Mouse (Mus musculus) NIH3T3 (cell line): ENCODE results near the gene Celf1.
"Not testable (repeated sequence)": the region's sequence is repeated elsewhere in the genome, so short reads cannot be mapped to it uniquely, and the experiment has no call there.

Source experiments
- DNase-seq: peaks from one replicate; pipeline ENCODE4 v3.0.0-alpha.2; 2012; ENCODE audit warnings: low read depth

Gene Celf1

DNA sequence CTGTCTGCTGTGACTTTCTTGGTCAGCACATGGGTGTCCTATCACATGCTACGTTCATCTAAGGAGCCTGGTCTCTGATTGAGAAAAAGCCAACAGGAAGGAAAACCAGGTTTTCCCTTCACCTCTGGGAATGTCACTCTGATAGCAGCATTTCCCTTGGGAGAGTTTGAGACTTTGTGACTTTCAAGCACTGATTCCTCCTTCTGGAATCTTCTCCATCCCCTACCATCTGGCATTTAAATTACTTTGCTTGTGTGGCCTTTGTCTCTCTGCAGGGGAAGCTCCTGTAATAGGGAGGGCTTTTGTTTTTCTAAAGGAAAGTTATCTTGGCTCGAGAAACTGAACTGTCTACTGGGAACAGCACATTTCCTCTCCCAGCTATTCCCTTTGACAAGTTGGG lies 82.9 kb downstream of the Celf1 start:
- no peak for DNase-seq

DNA sequence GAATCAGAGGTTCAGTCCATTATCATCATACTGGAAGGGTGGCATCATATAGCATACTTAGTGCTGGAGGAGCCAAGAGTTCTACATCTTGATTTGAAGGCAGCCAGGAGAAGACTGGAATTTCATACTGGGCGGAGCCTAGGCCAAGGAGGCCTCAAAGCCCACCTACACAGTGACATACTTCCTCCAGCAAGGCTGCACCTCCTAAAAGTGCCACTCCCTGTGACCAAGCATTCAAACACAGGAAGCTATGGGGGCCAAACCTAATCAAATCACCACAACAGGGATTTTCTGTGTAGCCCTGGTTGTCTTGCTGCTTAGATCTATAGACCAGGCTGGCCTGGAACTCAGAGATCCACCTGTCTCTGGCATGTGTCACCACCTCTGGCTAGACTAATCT lies 83.8 kb downstream of the Celf1 start:
- no peak for DNase-seq

DNA sequence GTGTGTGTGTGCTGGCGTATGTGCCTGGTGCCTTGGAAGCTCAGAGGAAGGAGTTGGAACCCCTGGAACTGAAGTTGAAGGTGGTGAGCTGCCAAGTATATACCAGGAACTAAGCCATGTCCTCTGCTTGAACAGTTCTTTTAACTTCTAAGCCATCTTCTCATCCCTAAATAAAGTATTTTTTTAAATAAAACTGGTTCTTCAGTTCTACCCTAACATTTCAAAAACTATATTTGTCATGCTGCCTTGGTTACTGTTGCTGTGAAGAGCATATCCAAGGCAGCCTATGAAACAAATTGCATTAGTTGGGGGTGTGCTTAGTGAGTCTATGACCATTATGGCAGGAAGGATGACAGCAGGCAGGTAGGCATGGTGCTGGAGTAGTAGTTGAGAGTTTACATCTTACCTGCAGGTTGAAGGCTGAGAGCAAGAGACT lies 84.9 kb downstream of the Celf1 start:
- DNase-seq: no peak

DNA sequence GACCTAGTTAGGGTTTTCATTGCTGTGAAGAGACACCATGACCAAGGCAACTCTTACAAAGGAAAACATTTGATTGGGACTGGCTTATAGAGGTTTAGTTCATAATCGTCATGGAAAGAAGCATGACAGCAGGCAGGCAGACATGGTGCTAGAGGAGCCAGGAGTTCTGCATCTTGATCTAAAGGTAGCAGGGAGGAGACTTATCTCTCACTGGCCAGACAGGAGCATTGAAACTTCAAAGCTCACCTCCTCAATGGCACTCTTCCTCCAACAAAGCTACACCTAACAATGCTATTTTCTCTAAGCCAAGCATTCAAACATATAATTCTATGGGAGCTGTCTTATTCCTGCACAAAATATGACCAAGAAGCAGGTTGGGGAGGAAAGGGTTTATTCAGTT lies 86.3 kb downstream of the Celf1 start:
- DNase-seq: no peak

DNA sequence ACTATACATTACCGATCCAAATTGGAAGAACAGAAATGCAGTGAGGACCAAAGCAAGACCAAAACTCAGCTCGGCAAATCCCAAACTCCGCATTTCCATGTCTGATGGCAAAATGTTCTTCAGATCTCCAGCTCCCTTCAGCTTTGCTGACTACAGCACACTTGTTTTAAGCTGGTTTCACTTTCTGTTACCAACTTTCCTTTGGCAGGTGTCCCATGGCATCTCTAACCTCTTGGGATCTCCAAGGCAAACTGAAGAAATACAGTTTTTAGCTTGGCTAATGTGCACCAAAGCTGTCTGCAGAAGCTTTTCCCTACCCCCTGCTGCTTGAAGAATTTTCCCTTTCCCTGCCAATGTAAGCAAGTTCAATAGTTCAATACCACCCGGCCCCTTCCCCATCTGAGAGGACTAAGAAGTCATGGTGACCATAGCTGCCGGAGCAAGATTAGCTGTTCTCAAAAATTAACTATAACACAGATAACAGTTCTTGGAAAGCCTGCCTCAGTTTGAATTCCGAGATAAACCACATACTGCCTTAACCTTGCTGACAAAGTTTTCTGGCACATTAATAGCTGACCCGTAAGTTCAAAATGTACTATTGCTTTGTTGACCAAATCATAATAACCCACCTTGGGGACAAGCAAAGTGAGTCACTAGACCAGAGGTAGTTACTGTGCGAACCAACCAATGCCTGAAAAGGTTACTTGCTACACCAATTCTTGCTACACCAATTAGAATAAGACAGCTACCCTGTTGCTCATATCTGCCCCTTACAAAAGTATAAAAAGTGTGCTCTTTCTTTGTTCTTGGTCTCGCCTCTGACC lies 87.4 kb downstream of the Celf1 start:
- peak; percentile 90 for DNase-seq

DNA sequence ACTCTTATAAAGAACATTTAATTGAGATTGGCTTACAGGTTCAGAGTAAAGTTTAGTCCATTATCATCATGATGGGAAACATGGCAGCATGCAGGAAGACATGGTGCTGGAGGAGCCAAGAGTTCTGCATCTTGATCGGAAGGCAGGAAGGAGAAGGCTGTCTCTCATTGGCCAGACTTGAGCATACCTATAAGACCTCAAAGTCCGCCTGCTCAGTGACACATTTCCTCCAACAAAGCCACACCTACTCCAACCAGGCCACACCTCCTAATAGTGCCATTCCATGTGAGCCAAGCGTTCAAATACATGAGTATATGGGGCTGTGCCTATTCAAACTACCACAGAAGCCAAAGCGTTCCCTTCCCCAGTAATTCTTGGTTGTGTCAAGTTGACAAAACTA lies 91.0 kb downstream of the Celf1 start:
- no peak for DNase-seq

DNA sequence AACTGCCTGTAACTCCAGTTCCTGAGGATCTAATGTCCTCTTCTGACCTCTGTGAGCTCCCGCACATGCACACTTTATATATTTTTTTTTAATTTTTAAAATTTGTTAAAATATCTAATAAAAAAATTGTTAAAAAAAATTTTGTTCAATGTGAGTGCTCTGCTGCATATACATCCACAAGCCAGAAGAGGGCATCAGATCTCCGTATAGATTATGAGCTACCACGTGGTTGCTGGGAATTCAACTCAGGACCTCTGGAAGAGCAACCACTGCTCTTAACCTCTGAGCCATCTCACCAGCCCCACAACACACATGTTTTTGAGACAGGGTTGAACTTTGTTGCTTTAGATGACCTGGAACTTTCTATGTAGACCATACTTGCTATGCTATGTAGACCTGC lies 92.8 kb downstream of the Celf1 start:
- peak; percentile 37 for DNase-seq

DNA sequence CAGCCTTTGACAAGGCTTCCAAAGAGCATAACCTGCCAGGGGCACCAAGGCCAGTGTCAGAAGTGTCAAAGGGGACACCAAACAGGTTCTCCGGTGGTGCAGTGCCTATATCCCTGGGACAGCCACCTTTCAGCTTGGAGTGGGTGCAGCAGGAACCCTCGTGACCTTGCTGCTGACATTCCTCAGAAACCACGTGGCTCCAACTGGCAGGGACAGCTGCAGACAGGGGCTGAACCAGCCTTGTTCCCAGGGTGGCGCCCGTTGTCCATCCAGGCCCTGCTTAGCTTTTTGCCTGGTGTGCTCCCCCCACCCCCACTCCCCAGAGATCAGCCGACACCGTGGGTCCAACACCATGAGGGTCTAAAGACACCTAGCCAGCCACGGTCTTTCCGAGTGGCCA lies 95.2 kb downstream of the Celf1 start, which contains the start of gene Rapsn:
Gene Rapsn, plus strand, starts transcription at position 236 of the 400 bp plus-strand sequence.
- no peak for DNase-seq

DNA sequence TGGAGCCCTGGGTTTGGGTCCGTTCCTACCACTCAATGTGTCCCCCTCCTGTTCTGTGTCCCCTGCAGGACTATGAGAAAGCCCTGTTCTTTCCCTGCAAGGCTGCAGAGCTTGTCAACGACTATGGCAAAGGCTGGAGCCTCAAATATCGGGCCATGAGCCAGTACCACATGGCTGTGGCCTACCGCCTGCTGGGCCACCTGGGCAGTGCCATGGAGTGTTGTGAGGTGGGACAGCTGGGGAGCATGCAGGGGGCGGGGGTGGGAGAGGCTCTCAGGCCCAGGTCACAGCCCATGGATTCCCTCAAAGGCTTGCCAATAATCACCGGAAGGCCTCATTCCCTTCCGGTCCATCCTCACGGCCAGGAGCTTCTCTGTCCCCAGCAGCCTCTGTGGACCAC lies 101.6 kb downstream of the Celf1 start:
- DNase-seq: no peak

DNA sequence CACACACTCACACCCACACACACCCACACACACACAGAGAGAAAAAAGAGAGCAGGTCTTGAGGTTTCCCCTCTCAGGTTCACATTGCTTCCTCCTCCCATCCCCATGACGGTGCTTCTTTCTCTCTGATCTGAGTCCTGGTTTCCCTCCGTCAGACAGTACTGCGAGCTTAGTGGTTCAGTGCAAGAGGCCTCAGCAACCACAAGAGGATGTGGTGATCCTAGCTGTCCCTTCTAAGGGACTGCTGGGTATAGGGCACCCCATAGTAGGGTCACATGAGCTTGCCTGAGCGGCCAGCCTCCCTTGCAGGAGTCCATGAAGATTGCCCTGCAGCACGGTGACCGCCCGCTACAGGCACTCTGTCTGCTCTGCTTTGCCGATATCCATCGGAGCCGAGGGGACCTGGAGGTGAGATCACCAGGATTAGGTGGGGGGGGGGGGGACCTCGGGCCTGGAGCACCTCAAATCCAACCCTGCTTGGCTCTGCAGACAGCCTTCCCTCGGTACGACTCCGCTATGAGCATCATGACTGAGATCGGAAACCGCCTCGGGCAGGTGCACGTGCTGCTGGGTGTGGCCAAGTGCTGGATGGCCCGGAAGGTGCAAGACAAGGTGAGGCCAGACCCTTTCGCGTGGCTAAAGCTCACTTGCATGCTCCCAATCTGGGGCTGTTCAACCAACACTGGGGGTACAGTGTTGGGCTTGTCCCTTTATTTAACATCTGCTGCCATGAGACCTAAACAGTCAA lies 102.6 kb downstream of the Celf1 start:
- no peak for DNase-seq

DNA sequence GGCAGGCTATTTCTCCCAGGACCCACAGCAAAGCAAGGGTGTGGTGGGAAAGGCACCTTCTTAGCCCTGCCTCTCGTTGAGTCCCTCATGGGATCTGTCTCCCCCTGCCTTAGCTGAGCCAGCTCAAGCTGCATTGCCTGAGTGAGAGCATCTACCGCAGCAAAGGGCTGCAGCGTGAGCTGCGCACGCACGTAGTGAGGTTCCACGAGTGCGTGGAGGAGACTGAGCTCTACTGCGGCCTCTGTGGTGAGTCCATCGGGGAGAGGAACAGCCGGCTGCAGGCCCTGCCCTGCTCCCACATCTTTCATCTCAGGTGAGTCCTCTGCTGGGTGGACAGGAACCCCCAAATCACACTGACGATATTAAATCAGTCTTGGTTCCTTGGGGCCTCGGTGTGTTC lies 104.5 kb downstream of the Celf1 start:
- no peak for DNase-seq

DNA sequence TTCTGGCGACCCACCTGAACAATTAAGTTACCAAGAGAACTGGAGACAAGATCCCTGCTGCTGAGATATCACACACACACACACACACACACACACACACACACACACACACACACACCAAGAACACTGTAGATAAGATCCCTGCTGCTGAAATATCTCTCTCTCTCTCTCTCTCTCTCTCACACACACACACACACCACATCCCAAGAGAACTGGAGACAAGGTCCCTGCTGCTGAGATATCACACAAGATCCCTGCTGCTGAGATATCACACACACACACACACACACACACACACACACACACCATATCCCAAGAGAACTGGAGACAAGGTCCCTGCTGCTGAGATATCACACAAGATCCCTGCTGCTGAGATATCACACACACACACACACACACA lies 105.6 kb downstream of the Celf1 start:
- DNase-seq: not testable (repeated sequence)

DNA sequence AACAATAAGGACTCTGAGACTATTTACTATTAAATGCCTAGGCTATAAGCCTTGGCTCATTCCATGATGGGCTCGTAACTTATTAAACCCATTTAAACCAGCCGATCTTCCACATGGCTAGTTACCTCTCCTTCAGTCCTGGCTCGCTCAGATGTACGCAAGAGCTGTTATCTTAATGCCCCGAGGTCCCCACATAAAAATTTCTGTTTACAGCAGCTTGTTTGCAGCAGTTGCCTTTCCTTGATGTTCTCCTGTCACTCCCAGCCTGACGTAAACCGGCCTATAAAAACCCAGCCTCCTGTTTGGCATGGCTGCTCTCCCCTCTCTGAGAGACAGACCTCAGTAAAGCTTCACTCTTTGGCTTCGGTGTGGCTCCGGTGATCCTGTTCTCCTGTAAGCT lies 107.2 kb downstream of the Celf1 start:
- DNase-seq: no peak

DNA sequence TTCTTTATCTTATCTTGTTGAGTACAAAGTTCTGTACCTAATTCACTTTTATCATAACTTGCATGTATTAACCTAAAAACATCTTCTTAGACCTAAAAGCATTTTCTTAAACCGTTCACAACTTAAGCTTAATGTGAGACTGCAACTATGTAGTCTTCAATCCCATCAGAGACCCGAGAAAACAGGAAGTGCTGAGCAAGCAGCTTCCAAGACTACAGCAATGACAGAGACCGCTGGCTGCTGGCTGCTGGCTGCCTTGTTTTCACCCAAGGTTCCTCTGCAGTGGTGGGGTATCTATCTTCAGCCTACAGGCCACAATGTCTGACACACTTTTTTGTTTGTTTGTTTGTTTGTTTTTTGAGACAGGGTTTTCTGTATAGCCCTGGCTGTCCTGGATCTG lies 111.7 kb downstream of the Celf1 start:
- DNase-seq: no peak

DNA sequence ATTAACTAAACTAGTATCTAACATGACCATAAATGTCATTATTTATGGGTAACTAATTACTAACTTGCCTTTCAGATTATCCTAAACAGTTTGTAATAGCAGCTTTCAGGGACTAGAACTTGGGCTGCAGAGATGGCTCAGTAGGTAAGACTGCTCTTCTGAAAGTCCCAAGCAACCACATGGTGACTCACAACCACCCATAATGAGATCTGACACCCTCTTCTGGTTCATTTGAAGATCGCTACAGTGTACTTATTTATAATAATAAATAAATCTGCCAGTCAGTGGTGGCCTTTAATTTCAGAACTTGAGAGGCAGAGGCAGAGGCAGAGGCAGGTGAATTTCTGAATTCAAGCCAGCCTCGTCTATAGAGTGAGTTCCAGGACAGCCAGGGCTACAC lies 112.6 kb downstream of the Celf1 start:
- peak; percentile 66 for DNase-seq

DNA sequence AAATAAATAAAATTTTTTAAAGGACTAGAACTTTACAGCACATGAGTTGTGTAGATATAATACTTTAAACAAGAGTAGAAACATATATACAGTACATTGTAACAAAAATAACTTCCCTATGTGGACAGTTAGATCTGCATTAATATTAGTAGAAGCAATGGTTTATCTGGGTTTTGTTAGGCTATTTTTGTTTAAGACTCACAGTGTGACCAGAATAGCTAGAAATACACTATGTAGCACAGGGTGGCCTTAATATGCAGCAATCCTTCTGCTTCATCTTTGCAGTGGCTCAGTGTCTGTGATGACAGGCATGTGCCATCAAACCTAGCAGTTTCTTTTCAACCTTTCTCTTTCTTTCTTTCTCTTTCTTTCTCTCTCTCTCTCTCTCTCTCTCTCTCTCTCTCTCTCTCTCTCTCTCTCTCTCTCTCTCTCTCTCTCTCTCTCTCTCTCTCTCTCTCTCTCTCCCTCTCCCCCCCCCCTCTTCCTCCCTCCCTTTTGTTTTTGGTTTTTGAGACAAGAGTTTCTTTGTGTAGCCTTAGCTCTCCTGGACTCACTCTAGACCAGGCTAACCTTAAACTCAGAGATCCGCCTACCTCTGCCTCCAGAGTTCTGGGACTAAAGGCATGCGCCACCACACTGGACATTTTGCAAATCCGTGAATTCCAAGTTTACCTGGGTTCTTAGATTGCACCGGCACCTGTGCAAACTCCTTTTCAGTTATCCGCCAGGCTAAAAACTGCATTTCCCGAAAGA lies 113.2 kb downstream of the Celf1 start:
- DNase-seq: no peak

DNA sequence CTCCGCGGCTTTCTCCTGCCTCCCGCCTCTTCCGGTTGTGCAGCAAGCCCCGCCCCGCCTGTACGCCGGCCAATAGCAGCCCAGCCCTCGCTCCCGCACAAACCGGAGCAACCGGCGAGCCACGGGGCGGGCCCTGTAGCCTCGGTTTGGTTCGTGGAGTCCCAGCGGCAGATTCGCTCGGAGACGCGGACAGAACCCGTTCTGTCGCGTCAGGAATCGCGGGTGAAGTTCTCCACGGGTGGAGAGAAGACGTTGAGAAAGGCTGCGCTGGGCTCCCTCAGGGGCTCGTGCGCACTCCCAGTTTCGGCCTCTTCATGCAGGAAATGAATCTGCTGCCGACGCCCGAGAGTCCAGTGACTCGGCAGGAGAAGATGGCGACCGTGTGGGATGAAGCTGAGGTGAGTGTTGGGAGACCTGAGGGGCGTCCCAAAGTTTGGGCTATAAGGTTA lies 113.8 kb downstream of the Celf1 start, which contains the start of gene Psmc3:
Gene Psmc3, plus strand, starts transcription at position 76 of the 449 bp plus-strand sequence.
- DNase-seq: peak; percentile 96

DNA sequence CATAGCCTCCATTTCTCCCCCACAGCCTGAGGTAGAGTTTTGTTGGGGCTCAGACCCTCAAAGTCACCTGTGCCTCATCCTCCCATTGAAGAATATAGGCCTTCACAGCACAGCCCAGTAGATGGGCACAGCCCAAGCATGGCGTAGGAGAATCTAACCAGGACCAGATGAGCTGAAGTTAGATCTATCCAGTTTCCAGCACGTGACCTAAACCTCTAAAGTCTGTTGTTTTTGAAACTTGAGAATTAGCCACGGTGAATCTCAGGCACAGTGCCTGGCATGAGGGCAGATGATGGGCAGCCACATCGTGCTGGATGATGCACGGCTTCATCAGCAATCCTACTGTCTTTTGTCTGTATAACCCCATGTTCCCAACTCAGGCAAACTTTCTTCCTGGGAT lies 118.3 kb downstream of the Celf1 start:
- no peak for DNase-seq

DNA sequence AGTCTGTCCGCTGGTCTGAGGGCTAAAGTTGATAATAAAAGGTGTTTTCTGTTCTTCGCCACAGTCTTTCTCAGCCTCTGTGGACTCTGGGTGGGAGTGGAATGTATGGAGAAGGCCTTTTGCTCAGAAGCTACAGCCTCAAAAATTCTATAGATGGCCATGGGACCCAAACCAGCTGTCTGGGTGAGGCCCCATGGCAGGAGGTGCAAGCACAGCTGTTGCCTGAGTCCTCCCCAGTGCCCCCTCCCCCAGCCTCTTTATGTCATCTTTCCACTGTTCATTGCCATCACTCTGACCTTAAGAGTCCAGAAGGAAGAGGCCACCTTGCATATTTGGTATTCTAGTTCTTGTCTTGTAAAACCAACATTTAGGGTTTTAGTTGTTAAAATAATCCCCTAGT lies 119.2 kb downstream of the Celf1 start:
- DNase-seq: no peak

DNA sequence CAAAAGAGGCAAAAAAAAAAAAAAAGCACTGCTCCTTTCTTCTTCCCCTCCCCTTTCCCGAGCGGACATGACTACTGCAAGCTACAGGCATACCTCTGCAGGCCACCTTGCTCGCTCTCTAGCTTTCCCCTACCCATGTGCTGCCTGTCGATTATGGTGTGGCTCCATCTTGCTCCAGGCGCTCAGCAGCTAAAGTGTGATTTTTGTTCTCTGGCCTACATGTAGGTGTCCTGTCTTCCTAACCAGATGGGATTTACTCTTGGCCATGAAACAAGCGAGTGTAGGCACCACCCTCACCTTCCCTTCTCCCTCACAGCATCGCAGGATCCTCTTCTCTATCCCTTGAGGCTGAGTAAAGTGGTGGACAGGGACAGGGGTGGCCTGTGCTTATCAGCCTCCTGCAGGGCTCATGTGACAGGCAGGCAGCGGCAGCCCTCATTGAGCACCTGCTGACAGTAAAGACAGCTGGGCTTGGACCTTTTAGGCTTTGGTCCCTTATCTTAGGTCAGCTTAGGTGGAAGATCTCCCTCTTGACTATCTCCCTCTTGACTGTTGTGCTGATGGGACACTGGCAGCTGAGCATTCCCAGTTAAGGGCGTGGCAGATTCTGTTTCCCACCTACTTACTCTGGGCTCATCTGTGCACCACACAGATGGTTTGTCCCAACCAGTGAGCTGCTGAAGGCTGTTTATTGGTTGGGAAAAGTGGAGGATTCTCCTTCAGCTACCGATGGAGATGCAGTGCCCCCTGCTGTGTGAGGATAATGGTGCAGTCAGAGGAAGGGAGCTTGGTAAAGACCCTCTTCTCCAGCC lies 120.6 kb downstream of the Celf1 start:
- peak; percentile 56 for DNase-seq

DNA sequence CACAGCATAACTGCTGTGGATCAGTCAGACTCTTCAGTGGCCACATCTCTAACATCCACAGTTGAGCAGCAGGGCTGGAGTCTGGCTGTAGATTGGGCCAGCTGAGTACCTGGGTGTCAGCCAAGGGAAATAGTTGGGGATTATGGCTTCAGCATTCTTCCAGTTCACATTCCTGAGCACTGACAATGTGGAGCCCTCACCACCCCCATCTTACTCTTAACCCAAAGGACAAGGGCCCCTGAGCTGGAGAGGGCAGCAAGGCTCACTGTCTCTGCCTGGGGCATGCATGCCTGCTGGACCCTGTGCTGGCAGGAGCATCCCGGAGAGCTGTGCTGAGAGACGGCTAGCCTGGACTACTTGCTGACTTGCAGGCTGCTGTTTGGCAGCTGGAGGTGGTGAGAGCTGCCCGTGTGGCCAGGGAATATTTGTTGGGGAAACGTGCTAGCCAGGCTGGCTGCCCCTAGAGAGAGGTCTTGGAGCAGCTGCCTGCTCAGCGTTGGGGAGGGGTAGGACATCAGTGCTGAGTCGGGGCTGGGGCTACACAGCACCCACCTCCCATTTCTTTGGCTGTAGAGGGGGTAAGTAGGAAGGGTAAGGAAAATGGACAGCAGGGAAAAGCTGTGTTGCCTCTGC lies 121.8 kb downstream of the Celf1 start:
- peak; percentile 93 for DNase-seq
